Mouse (Mus musculus): Measurements from ENCODE around the gene Runx1. TPM values are rescaled to one million over a fixed set of nuclear protein-coding genes. Genes with fewer than 3 reads are reported as not detected.

Gene Runx1
- polyA plus RNA-seq, 1 experiment from 2014 or later: 4.9 TPM

GRCm38 (mm10) chr16:92676630-92677029, 149.3 kb downstream of the Runx1 start:
- no peak overlapping the region for H3K4me3 ChIP-seq (replicated peaks)
- H3K9me3 ChIP-seq: no peaks in the 10 kb centered on the region
- WGBS: 94% methylated on average over 5 of the region's 5 CpGs
- H3K4me2 ChIP-seq: no peak overlapping the region
- H3K27me3 ChIP-seq: 0 out of 2 replicates have a peak, but pooled peaks cover 5% of the 10 kb centered on the region
- no peak overlapping the region for H3K9ac ChIP-seq (replicated peaks)
- no peaks in the 10 kb centered on the region for H3K36me3 ChIP-seq
- peaks cover 19% of the 10 kb centered on the region for H3K4me1 ChIP-seq (replicated peaks)
- H3K27ac ChIP-seq: no peak overlapping the region
- no peak for ATAC-seq (ENCODE audit: insufficient number of reproducible peaks, insufficient read depth, low FRiP score, low TSS enrichment, low read depth)

- H3K4me2 ChIP-seq: no peak overlapping the region
- no peaks in the 10 kb centered on the region for H3K36me3 ChIP-seq
- no peak overlapping the region for H3K9ac ChIP-seq (replicated peaks)
- no peaks in the 10 kb centered on the region for H3K9me3 ChIP-seq
- H3K4me3 ChIP-seq (replicated peaks): no peak overlapping the region
- H3K27me3 ChIP-seq: 0 out of 2 replicates have a peak, but pooled peaks cover 5% of the 10 kb centered on the region
- ATAC-seq (ENCODE audit: insufficient number of reproducible peaks, insufficient read depth, low FRiP score, low TSS enrichment, low read depth): no peak
- no peak overlapping the region for H3K27ac ChIP-seq
- WGBS: 55% methylated on average over 8 of the region's 8 CpGs
- peaks cover 19% of the 10 kb centered on the region for H3K4me1 ChIP-seq (replicated peaks)
These were observed 150.3 kb downstream of the Runx1 start for GRCm38 (mm10) chr16:92675677-92676076.

- 0 out of 2 replicates have a peak, but pooled peaks cover 5% of the 10 kb centered on the region for H3K27me3 ChIP-seq
- no peaks in the 10 kb centered on the region for H3K36me3 ChIP-seq
- H3K9me3 ChIP-seq: no peaks in the 10 kb centered on the region
- H3K27ac ChIP-seq: no peak overlapping the region
- H3K9ac ChIP-seq (replicated peaks): no peak overlapping the region
- no peak for ATAC-seq (ENCODE audit: insufficient number of reproducible peaks, insufficient read depth, low FRiP score, low TSS enrichment, low read depth)
- no peak overlapping the region for H3K4me3 ChIP-seq (replicated peaks)
- H3K4me1 ChIP-seq (replicated peaks): peaks cover 19% of the 10 kb centered on the region
- H3K4me2 ChIP-seq: no peak overlapping the region
- 79% methylated on average over 11 of the region's 11 CpGs for WGBS
These were observed 151.0 kb downstream of the Runx1 start for GRCm38 (mm10) chr16:92674916-92675450.

GRCm38 (mm10) chr16:92674121-92674816, 151.7 kb downstream of the Runx1 start:
- 57% methylated on average over 18 of the region's 18 CpGs for WGBS
- Histone ChIP-seq H3K4me2 (no peak overlapping the region), H3K9ac (replicated peaks) (no peak overlapping the region), H3K27me3 (0 out of 2 replicates have a peak, but pooled peaks cover 5% of the 10 kb centered on the region), H3K36me3 (no peaks in the 10 kb centered on the region), H3K4me1 (replicated peaks) (peaks cover 19% of the 10 kb centered on the region), H3K9me3 (no peaks in the 10 kb centered on the region), H3K27ac (no peak overlapping the region), H3K4me3 (replicated peaks) (no peak overlapping the region)
- no peak for ATAC-seq (ENCODE audit: insufficient number of reproducible peaks, insufficient read depth, low FRiP score, low TSS enrichment, low read depth)

- Histone ChIP-seq H3K4me2 (no peak overlapping the region), H3K4me3 (replicated peaks) (no peak overlapping the region), H3K9me3 (no peaks in the 10 kb centered on the region), H3K27ac (no peak overlapping the region), H3K4me1 (replicated peaks) (peaks cover 12% of the 10 kb centered on the region), H3K9ac (replicated peaks) (no peak overlapping the region), H3K27me3 (no peaks in the 10 kb centered on the region), H3K36me3 (0 out of 2 replicates have a peak, but pooled peaks cover 4% of the 10 kb centered on the region)
- no peak for ATAC-seq (ENCODE audit: insufficient number of reproducible peaks, insufficient read depth, low FRiP score, low TSS enrichment, low read depth)
These were observed 157.1 kb downstream of the Runx1 start for GRCm38 (mm10) chr16:92668807-92669206.

- Histone ChIP-seq H3K9ac (replicated peaks) (no peak overlapping the region), H3K4me2 (no peak overlapping the region), H3K27me3 (no peaks in the 10 kb centered on the region), H3K27ac (no peak overlapping the region), H3K36me3 (0 out of 2 replicates have a peak, but pooled peaks cover under 1% of the 10 kb centered on the region), H3K4me1 (replicated peaks) (peaks cover 24% of the 10 kb centered on the region), H3K9me3 (no peaks in the 10 kb centered on the region), H3K4me3 (replicated peaks) (no peak overlapping the region)
- ATAC-seq (ENCODE audit: insufficient number of reproducible peaks, insufficient read depth, low FRiP score, low TSS enrichment, low read depth): no peak
- 67% methylated on average over 7 of the region's 7 CpGs for WGBS
These were observed 164.2 kb downstream of the Runx1 start for GRCm38 (mm10) chr16:92661757-92662156.

- H3K4me3 ChIP-seq (replicated peaks): no peak overlapping the region
- no peaks in the 10 kb centered on the region for H3K9me3 ChIP-seq
- H3K27me3 ChIP-seq: no peaks in the 10 kb centered on the region
- no peak overlapping the region for H3K4me2 ChIP-seq
- H3K36me3 ChIP-seq: no peaks in the 10 kb centered on the region
- no peak overlapping the region for H3K9ac ChIP-seq (replicated peaks)
- H3K4me1 ChIP-seq (replicated peaks): peaks cover 43% of the 10 kb centered on the region
- no peak for ATAC-seq (ENCODE audit: insufficient number of reproducible peaks, insufficient read depth, low FRiP score, low TSS enrichment, low read depth)
- WGBS: 93% methylated on average over 5 of the region's 5 CpGs
- no peak overlapping the region for H3K27ac ChIP-seq
These were observed 169.2 kb downstream of the Runx1 start for GRCm38 (mm10) chr16:92656750-92657149.

GRCm38 (mm10) chr16:92654294-92654950, 171.5 kb downstream of the Runx1 start:
- H3K4me3 ChIP-seq (replicated peaks): no peak overlapping the region
- no peaks in the 10 kb centered on the region for H3K36me3 ChIP-seq
- no peaks in the 10 kb centered on the region; the same call in 1 of the 2 replicates for H3K27me3 ChIP-seq
- ATAC-seq (ENCODE audit: insufficient number of reproducible peaks, insufficient read depth, low FRiP score, low TSS enrichment, low read depth): no peak
- H3K9ac ChIP-seq (replicated peaks): no peak overlapping the region
- WGBS: 39% methylated on average over 5 of the region's 5 CpGs
- peak overlapping the region; percentile 23; the same call in 1 of the 2 replicates for H3K4me2 ChIP-seq
- H3K27ac ChIP-seq: peak overlapping the region; percentile 80
- no peaks in the 10 kb centered on the region for H3K9me3 ChIP-seq
- peaks cover 43% of the 10 kb centered on the region for H3K4me1 ChIP-seq (replicated peaks)

- no peak overlapping the region for H3K4me2 ChIP-seq
These were observed 172.1 kb downstream of the Runx1 start for GRCm38 (mm10) chr16:92653816-92654215.

GRCm38 (mm10) chr16:92651256-92651655, 174.7 kb downstream of the Runx1 start:
- ATAC-seq (ENCODE audit: insufficient number of reproducible peaks, insufficient read depth, low FRiP score, low TSS enrichment, low read depth): no peak
- Histone ChIP-seq H3K27me3 (no peaks in the 10 kb centered on the region; the same call in 1 of the 2 replicates), H3K9ac (replicated peaks) (no peak overlapping the region), H3K27ac (no peak overlapping the region), H3K9me3 (no peaks in the 10 kb centered on the region), H3K4me2 (no peak overlapping the region), H3K4me3 (replicated peaks) (no peak overlapping the region), H3K4me1 (replicated peaks) (peaks cover 31% of the 10 kb centered on the region), H3K36me3 (no peaks in the 10 kb centered on the region)
- WGBS: 96% methylated on average over 3 of the region's 3 CpGs

More at GRCm38 (mm10) chr16:92653816-92654215, 172.1 kb downstream of the Runx1 start:
- Histone ChIP-seq H3K4me3 (replicated peaks) (no peak overlapping the region), H3K36me3 (no peaks in the 10 kb centered on the region), H3K9me3 (no peaks in the 10 kb centered on the region), H3K9ac (replicated peaks) (no peak overlapping the region), H3K4me1 (replicated peaks) (peaks cover 40% of the 10 kb centered on the region), H3K27ac (peak overlapping the region; percentile 80), H3K27me3 (no peaks in the 10 kb centered on the region; the same call in 1 of the 2 replicates)
- peak; percentile 75 for ATAC-seq (ENCODE audit: insufficient number of reproducible peaks, insufficient read depth, low FRiP score, low TSS enrichment, low read depth)
- 52% methylated on average over 5 of the region's 5 CpGs for WGBS

- H3K9me3 ChIP-seq: no peaks in the 10 kb centered on the region
- peak overlapping the region; percentile 72 for H3K27ac ChIP-seq
- H3K4me1 ChIP-seq (replicated peaks): peaks cover 34% of the 10 kb centered on the region
- H3K36me3 ChIP-seq: no peaks in the 10 kb centered on the region
- no peak for ATAC-seq (ENCODE audit: insufficient number of reproducible peaks, insufficient read depth, low FRiP score, low TSS enrichment, low read depth)
- H3K4me2 ChIP-seq: no peak overlapping the region
- H3K9ac ChIP-seq (replicated peaks): no peak overlapping the region
- H3K4me3 ChIP-seq (replicated peaks): no peak overlapping the region
- WGBS: 67% methylated on average over 13 of the region's 13 CpGs
- no peaks in the 10 kb centered on the region; the same call in 1 of the 2 replicates for H3K27me3 ChIP-seq
These were observed 179.8 kb downstream of the Runx1 start for GRCm38 (mm10) chr16:92646153-92646552.

All from limb, embryonic 12.5 days (tissue).